ENCODE assay signal across 17 mouse cellular contexts in the genomic region with DNA sequence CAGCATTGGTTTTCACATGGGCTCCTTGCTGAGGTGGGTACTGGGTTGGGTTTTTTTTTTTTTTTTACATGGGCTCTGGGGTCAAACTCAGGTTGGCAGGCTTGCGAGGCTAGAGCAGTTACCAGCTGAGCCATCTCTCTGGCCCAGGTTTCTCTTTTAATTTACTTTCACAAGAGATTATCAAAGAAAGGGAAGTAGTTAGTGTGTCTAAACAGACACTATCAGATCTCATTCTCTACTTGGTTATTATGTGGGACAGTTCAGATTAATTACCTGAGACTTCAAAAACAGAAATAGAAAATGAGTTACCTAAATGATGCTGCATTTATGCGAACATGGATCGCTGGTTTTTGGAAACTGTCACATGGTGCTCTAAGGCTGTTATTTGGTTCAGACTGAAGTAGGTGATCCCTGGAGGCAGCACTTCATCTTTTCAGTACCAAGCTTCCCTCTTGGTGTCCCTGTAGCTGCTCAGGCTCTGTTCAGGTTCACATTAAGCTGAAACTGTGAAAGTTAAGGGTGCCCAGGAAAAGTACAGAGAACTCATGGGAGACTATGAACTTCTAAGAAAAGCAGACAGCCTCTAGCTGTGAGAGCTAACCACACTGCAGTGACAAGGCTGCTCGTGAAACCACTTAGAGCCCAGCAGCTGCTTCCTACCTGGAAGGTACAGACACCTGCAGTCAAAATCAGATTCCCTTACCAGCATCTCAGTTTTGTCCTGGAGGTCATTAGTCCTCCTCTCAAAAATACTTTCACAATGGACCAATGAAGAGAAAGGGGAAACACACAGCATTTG. TPM values are rescaled to one million over a fixed set of nuclear protein-coding genes. Genes with fewer than 3 reads are reported as not detected.
DNase-seq lines count a peak whose midpoint lies in the region; ATAC-seq lines count a peak whose summit lies in the region.
"Had no signal": no experiment of that assay in that cellular context is flagged by ENCODE, and none has a peak within 500 bp of the region (broad histone marks: within the 10 kb centered on the region; RNA-seq: fewer than 3 reads in every experiment).

No protein-coding gene starts in this region.

- peak; percentile 58 for ATAC-seq in CD4-positive, CD25-positive, alpha-beta regulatory T cell, adult 4 months
- peak; percentile 21 to 42; a peak in 2 of 4 replicates for ATAC-seq in hematopoietic stem cell, adult 5-6 weeks (replicated peaks in 1 of 2; ENCODE audit: insufficient read depth in 1 of 2, low FRiP score in 2 of 2, low TSS enrichment in 1 of 2, low read depth in 1 of 2, poor library complexity in 2 of 2, severe bottlenecking in 2 of 2)
- ATAC-seq: forebrain, embryonic 15.5 days; hindbrain, embryonic 16.5 days; intestine, embryonic 15.5 days had no signal

- peak; percentile 75 for DNase-seq in A20 (ENCODE audit: low read depth, low spot score)
- DNase-seq in naive thymus-derived CD4-positive, alpha-beta T cell, adult 2 months (ENCODE audit: low read depth): peak; percentile 17
- no peak for DNase-seq in gastrocnemius, adult 8-10 months (ENCODE audit: low spot score in 2 of 2)
- DNase-seq in urinary bladder, adult 18-20 months (ENCODE audit: low spot score in 2 of 2): no peak
- DNase-seq in right cerebral cortex, postnatal 4 days: no peak
- DNase-seq: adrenal gland, adult 8-10 months; adrenal gland, postnatal 36 days; cerebellum, adult 2 months; cerebellum, postnatal 14 days; embryo, embryonic 11 days; gastrocnemius, postnatal 10 days; heart, adult 18-20 months had no signal

RNA-seq across cellular contexts. Expression of gene Tspan13, which starts 36.0 kb away (rescaled TPM):
- 100 to 1,000 TPM; 219 to 252 TPM for polyA plus RNA-seq in CD4-positive, CD25-positive, alpha-beta regulatory T cell, adult 4 months (2017; shearing (Covaris generic))
- 143 and 194 TPM in 2 replicates for total RNA-seq in hematopoietic stem cell, adult 5-6 weeks (2017)
- total RNA-seq in gastrocnemius, adult 8-10 months (2022): 10 to 100 TPM; 17.7 to 24.5 (median 23.9) TPM

Comparison
In these comparisons a context has a peak if more than half of its experiments do, and no peak if none do; other contexts are left out.
1. DNase-seq: peak in A20 (single experiment) and naive thymus-derived CD4-positive, alpha-beta T cell, adult 2 months (single experiment); none in gastrocnemius, adult 8-10 months (0 of 2), urinary bladder, adult 18-20 months (0 of 2) and right cerebral cortex, postnatal 4 days (single experiment).